Mouse (Mus musculus) cortical plate, adult 2 months (tissue): Measurements from ENCODE around the gene Stk16. TPM values are rescaled to one million over a fixed set of nuclear protein-coding genes. Genes with fewer than 3 reads are reported as not detected.

ENCODE experiments used
- H3K27ac ChIP-seq: fragments of 200-500 bp; 2 replicates; pipeline ENCODE4 v1.5.1; 2012; ENCODE audit warnings: low read length, control low read depth, inconsistent platforms; ENCODE audit not compliant: insufficient read depth
- H3K4me1 ChIP-seq: fragments of 200-500 bp; 2 replicates; pipeline ENCODE4 v1.6.1; 2011; ENCODE audit warnings: low read length; ENCODE audit not compliant: control insufficient read depth, insufficient read depth
- H3K4me3 ChIP-seq: fragments of 200-500 bp; 2 replicates; pipeline ENCODE4 v1.5.1; 2011; ENCODE audit warnings: mild to moderate bottlenecking, low read length, control low read depth; ENCODE audit not compliant: insufficient read depth
- CTCF ChIP-seq: fragments of 200-500 bp; IDR thresholded peaks from 2 replicates; pipeline ENCODE4 v1.5.1; 2011; ENCODE audit warnings: mild to moderate bottlenecking, control low read depth, low read length; ENCODE audit not compliant: insufficient read depth; ENCODE audit errors: extremely low read depth
- POLR2A ChIP-seq: fragments of 200-500 bp; IDR thresholded peaks from 2 replicates; pipeline ENCODE4 v1.6.1; 2011; ENCODE audit warnings: mild to moderate bottlenecking, low read length, control low read depth; ENCODE audit not compliant: insufficient read depth; ENCODE audit errors: extremely low read depth
- polyA plus RNA-seq: library from polyadenylated mRNA; depleted of rRNA; stranded (reverse); fragments of >200 nt; gene quantifications from 2 replicates; pipeline ENCODE4 v1.2.3, GENCODE M21; 2012; rRNA removed

Gene Stk16
- polyA plus RNA-seq = 159 and 172 TPM in 2 replicates

- H3K27ac ChIP-seq = peak within 1 kb of the TSS; percentile 36; the same call in 1 of the 2 replicates
- TF ChIP-seq POLR2A = peak; percentile 73
- no peak for TF ChIP-seq CTCF
- peak within 1 kb of the TSS; percentile 84 for H3K4me3 ChIP-seq
- H3K4me1 ChIP-seq = peaks cover 7% of the 10 kb centered on the region; the same call in 1 of the 2 replicates
Observed at GRCm38 (mm10) chr1:75210136-75211087, at the start of gene Stk16, which contains the start of gene Glb1l. Gene Stk16, plus strand, starts transcription at chr1:75210838. Gene Glb1l, minus strand, starts transcription at chr1:75210813.

DNA sequence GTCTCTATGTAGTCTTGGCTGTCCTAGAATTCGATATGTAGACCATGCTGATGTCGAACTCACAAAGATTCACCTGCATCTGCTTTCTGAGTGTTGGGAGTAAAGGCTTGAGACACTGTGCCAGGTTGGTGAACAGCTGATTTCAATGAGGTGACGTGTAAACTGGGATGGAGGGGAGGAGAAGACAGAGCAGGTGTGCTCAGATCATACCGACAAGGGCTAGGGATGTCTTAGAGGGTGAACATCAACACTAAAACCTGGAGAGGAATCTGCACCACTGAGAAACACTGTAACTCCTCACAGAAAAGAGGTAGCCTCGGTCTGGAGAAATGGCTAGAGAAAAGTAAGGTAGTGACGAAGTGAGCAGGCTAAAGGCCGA is 42.6 kb upstream of the Stk16 start:
- Histone ChIP-seq H3K27ac (no peak overlapping the region), H3K4me3 (peak overlapping the region; percentile 46), H3K4me1 (peaks cover 5% of the 10 kb centered on the region)
- TF ChIP-seq CTCF (no peak), POLR2A (no peak)

DNA sequence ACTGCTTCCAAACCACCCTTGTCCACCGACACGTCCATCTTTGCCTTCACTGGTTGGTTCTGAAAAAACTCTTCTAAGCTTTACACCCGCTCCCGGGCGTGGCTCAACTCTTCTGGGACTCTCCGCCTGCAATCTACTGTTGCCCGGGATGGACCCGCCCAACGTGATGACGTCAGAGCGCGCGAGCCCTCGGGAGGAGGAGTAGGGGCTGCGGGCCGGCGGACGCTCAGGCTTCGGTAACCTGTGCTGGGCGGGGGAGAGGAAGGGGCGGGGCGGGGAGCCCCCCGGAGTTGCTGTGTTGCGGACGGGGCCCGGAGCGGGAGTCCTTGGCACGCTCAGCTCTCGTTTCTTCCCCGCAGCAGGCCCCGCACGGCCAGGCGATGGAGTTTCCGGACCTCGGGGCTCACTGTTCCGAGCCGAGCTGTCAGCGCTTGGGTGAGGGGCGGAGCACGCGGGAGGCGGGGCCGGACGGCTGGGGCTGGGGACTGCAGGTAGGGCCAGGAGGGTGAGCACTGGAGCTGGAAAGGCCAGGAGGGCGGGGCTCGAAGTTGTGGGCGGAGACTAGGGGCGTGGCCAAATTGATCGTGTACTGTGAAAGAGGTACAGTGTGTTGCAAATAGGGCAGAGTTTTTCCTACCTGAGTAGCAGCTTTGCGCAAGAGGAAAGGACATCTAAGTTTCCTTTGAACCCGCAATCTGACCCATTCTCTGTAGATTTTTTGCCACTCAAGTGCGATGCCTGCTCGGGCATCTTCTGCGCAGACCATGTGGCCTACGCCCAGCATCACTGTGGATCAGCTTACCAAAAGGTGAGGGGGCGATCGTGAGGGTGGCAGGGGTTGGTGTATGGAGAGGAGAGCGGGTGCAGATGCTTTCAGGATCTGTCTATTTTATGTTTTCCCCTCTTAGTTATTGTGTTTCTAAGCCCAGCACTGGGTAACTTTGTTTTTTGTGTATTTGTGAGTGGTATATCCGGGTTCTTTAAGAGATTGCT is 41.9 kb upstream of the Stk16 start, which contains the start of gene Zfand2b:
Gene Zfand2b (plus strand): TSS at position 175 of the 993 bp plus-strand sequence.
- Histone ChIP-seq H3K4me3 (peak within 1 kb of the TSS; percentile 46), H3K4me1 (peaks cover 5% of the 10 kb centered on the region), H3K27ac (no peak within 1 kb of the TSS)
- no peak for TF ChIP-seq CTCF
- peak; percentile 76 for TF ChIP-seq POLR2A

DNA sequence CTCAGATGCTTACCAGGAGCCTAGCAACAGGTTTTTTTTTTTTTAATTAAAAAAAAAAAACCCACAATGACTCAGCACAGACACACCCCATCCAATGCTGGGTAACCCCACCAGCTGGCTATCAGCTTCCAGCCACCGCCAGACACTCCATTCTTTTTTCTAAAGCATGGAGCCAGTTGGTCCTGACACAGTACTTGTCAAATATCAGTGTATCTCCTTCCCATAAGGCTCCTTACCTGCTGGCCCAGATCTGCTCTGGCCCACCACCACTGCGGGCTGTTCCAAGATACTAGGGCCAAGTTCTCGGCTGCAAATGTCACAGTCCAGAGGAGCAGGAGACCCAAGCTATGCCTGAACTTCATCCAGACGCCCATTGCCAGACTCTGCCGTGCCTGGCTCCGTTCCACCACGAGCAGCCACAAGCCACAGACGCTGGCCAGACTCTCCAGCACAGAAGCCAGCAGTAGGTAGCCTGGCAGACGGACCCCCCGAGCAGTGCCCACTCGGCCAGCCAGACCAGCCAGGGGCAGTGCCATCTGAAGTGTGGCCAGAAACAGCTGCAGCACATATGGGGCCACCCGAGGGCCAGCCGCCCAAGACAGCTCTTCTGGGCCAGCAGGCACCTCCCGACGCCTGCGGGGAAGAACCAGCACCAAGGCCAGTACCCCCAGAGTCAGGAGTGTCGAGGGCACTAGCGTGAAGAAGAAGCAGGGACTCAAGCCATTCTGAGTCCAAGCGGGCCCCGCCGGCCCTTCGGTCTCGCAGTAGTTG is 31.1 kb upstream of the Stk16 start:
- H3K4me1 ChIP-seq = no peaks in the 10 kb centered on the region
- TF ChIP-seq CTCF (no peak), POLR2A (no peak)
- peak overlapping the region; percentile 73 for H3K4me3 ChIP-seq
- H3K27ac ChIP-seq = 0 out of 2 replicates have a peak overlapping the region, but pooled peaks have one; percentile 8

DNA sequence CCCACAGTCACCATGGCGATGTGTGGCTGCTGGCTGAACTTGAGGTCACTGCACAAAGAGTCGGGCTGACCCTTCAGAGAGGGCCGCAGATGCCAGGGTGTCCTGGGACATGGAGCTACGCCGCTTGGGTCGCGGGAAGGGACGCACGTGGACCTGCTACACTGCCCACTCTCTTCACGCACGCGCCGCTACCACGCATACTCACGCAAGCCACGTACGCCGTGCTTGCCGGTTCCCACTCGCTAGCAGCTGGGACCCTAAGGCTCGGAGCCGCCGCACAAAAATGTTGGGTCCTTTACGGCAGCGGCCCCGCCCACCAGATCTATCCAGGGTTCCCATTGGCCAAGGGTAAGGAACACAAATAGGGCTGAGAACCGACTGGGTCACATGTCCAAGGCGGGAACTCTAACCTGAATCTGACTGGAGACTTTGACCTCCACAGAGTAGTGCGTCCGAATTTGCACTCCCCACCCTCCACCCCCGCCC is 30.5 kb upstream of the Stk16 start, which contains the start of gene Abcb6:
Gene Abcb6 (minus strand): TSS at position 288 of the 486 bp plus-strand sequence.
- TF ChIP-seq CTCF (no peak), POLR2A (peak; percentile 75)
- peak within 1 kb of the TSS; percentile 73 for H3K4me3 ChIP-seq
- H3K4me1 ChIP-seq = no peaks in the 10 kb centered on the region
- 0 out of 2 replicates have a peak within 1 kb of the TSS, but pooled peaks have one; percentile 8 for H3K27ac ChIP-seq

GRCm38 (mm10) chr1:75180741-75181140 is 29.9 kb upstream of the Stk16 start:
- H3K4me1 ChIP-seq = no peaks in the 10 kb centered on the region
- no peak for TF ChIP-seq POLR2A
- no peak for TF ChIP-seq CTCF
- no peak overlapping the region for H3K27ac ChIP-seq
- H3K4me3 ChIP-seq = no peak overlapping the region

DNA sequence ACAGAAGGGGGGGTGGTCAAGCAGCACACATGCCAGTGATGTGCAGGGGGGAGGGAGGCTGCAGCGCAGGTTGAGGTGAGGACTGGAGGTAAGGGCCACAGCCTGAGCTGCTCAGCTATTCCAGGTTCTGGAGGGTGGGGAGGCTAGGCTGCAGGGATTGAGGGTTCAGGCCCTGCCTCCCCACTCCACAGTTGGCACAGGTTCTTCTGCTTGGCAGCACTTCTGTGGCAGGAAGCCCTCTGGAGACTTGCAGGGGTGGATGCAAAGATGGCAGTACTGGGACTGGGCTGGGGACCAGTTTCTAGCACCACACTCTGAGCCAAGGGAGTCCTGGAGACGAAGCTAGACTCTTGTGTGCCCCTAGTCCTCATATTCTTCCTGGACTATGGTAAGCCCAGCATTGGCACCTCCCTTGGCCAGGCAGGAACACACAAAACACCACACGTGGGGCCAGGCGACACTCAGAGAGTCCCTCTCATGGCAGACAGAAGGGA is 29.2 kb upstream of the Stk16 start:
- Histone ChIP-seq H3K27ac (no peak overlapping the region), H3K4me3 (no peak overlapping the region), H3K4me1 (no peaks in the 10 kb centered on the region)
- TF ChIP-seq CTCF = no peak
- TF ChIP-seq POLR2A = no peak

- no peaks in the 10 kb centered on the region for H3K4me1 ChIP-seq
- no peak overlapping the region for H3K4me3 ChIP-seq
- TF ChIP-seq POLR2A (no peak), CTCF (no peak)
- H3K27ac ChIP-seq = no peak overlapping the region
Observed at GRCm38 (mm10) chr1:75182160-75182559, 28.5 kb upstream of the Stk16 start.
